Mouse (Mus musculus): ENCODE results near the gene Tagln2.

DNA sequence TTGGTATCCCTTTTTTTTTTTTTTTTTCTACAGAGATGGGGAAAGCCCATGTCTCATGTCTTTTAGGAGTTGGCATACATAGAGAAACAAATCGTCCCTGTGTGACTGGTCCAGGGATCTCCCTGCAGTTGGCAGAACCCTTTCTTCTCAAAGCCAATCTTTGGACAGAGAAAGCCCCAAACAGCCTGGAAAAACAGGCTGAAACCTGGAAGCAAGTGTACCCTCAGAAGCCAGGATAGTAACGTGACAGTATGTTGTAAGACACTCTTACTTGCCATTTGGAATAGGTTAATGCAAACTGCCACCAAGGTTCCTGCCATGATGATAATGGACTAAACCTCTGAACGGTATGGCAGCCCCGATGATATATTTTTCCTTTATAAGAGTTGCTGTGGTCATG lies 19.5 kb upstream of the Tagln2 start:
- TF ChIP-seq CTCF (IDR thresholded peaks at IDR 0.05; ENCODE audit: insufficient read depth, low read length) (no peak), POLR2A (IDR thresholded peaks at IDR 0.05; ENCODE audit: borderline replicate concordance, extremely low read depth, low read depth, low read length) (no peak)
